Mouse (Mus musculus): Measurements from ENCODE around the gene Maff. TPM values are rescaled to one million over a fixed set of nuclear protein-coding genes. Genes with fewer than 3 reads are reported as not detected.

Maff gene
- 2.7 and 3.4 TPM in 2 replicates for total RNA-seq (2017)

DNA sequence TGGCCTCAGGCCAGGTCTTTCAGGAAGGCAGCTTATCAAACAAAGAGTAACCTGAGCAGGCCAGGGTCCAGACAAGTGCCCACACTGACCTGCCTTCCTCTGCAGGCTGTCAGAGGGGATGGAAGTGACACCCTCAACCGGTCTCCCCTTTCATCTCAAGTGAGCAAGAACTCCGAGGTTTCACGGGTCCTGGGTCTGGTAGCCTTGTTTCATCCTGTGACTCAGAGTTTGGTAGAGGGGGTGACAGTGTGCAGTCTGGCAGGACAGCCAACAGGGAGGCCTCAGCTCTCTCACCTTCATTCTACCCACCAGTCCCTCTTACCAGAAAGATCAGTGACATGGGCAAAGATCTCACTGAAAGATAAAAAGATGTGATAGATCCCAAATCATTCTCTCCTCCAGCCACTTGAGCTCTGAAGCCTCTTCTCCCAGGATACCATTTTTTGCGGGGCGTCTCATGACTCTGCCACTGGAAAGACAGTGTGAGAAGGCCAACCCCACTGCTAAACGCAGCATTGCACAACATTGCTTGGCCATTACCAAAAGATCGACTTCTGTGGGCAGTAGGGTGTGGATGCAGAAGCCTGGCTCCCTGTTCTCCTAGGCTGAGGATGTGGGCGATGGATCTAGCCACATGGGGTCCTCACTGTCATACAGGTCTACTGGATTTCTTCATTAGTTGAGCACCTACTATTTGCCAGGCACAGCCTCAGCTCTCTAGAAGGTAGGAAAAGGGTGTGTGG, at the start of gene Maff:
Maff (plus strand) TSS at position 571 of the 743 bp plus-strand sequence.
- ATAC-seq (ENCODE audit: extremely low read depth, insufficient number of reproducible peaks, low FRiP score, poor library complexity, severe bottlenecking) = no peak

DNA sequence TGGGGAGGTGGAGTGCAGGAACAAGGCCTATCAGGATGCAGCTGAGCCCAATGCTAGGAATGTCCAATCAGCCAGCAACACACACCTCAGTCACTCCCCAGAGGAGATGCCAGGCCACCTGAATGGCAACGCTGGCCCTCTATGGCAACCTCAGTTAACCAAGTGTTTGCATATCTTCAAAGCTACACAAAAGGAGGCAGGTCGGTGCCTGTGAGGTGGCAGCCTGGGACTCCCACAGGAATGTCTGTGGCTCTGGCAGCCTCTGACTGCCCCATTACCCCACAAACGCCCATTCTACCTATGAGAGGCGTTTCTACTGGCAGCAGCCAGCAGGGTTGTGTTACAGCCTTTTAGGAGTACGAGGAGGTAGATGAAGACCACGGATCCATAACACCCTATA, 47.9 kb upstream of the Maff start:
- no peak for ATAC-seq (ENCODE audit: extremely low read depth, insufficient number of reproducible peaks, low FRiP score, poor library complexity, severe bottlenecking)

DNA sequence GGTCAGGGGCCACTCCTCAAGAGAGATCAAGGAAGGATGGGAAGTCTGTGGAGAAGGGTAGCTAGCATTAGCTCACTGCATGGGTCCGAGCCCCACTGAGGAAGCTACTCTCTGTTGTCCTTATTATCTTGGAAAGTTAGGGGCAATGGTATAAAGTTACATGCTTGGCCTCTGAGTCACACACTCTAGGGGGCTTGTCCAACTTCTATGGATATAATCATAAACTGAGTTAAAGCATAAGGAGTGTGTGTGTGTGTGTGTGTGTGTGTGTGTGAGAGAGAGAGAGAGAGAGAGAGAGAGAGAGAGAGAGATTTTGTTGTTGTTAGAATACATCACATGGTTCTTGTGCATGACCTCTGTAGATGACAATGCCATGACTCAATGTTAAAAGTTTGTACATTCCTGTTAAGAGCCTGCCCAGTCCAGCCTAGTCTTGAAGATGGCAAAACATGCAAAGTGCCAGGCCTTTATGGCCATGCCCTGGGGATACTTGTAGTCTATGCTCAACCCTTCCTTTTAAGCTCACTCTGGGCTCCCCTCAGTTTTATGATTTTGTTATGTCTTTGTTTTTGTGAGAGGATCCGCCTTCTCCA, 46.8 kb upstream of the Maff start:
- no peak for ATAC-seq (ENCODE audit: extremely low read depth, insufficient number of reproducible peaks, low FRiP score, poor library complexity, severe bottlenecking)

DNA sequence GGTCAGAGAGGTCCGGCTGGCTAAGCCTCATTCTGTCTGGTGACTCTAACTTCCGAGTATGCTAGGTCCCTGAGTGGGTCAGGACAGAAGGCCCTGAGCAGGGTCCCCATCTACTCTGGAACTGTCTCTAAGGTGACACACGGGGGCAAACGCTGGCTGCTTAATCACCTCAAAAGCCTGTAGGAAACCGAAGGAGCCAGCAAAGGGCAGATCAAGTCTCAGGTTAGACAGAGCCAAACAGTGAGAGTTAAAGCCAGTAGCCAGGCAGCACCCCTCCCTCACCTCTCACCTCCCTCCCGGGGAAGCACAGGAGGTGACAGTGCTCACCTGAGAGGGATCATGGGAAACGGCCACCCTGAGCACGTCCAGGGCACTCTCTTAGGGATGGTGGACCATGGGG, 42.7 kb upstream of the Maff start:
- no peak for ATAC-seq (ENCODE audit: extremely low read depth, insufficient number of reproducible peaks, low FRiP score, poor library complexity, severe bottlenecking)

DNA sequence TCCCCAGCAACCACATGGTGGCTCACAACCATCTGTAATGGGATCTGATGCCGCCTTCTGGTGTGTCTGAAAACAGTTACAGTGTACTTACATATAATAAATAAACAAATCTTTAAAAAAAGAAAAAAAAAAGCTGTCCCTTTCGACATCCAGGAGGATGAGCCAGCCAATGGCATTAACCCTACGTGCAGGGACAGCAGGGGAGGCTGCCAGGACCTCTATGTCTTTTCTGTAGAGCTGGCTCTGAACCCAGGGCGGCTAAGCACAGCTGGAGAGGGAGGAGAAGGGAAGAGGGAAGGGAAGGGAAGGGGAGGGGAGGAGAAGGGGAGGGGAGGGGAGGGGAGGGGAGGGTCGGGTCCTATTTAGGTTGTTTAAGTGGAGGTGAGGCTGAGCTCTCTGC, 41.6 kb upstream of the Maff start:
- ATAC-seq (ENCODE audit: extremely low read depth, insufficient number of reproducible peaks, low FRiP score, poor library complexity, severe bottlenecking) = no peak

DNA sequence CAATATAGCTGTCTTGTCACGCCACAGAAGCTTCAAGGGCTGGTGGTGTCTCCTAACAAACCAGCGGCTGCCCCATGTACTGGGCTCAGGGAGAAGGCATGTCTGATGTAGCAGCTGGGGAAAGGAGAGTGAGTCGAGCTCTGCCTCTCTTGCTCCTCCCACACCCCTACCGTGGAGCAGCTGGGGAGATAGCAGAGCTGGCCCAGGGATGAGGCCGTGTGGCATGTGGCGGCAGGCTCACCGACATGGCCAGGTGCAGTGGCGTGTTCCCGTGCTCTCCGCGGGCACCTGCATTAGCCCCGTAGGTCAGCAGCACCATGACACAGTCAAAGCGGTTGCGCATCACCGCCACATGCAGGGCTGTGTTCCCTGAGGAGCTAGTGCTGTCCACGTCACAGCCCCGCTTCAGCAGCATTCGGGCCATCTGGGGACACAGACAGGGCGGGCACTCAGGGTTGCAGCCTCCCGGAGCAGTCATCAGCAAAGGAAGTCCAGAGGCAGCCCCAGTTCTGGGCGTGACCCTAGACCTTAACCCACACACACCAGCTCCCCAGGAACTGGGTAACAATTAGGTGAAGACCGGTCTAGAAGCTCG, 40.3 kb upstream of the Maff start:
- ATAC-seq (ENCODE audit: extremely low read depth, insufficient number of reproducible peaks, low FRiP score, poor library complexity, severe bottlenecking) = no peak

DNA sequence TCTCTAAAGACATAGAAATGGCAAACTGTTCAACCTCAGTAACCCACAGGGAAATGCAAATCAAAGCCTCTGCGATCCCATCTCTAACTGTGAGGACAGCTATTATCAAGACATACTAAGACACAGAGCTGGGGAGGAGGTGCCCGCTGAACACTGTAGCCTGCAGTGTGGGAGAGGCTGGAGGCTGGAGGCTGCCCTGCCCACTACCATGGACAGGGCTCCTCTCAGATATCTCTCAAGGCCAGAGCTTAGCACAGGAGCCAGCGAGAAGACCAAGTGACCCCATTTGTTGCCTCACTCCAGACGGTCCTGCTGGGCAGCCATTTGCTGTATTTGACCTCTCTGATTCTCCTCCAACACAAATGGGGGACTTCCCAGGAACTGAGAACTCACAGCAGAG, 38.6 kb upstream of the Maff start:
- no peak for ATAC-seq (ENCODE audit: extremely low read depth, insufficient number of reproducible peaks, low FRiP score, poor library complexity, severe bottlenecking)

DNA sequence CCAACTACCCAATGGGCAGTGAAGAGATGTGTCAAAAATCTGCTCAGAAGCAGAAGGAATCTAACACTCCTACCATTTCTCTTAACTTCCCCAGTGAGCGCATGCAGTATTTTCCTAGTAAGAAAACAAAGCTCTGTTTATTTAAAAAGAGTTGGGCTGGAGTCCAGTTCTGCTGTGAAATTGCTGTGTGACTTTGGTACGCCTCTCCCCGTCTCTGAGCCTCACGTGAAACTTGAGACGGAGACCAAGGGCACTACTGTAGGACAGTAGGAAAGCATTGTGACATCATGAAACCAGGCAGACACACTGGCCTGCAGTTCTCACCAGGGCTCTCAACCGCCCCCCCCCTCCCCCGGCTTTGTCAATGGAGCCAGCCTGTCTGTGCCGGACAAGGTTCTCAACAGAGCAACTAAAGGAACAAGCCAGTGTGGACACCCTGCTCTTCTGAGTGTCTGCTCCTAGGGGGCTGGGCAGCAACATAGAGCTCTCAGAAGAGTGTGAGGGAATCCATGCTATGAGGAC, 32.5 kb upstream of the Maff start:
- no peak for ATAC-seq (ENCODE audit: extremely low read depth, insufficient number of reproducible peaks, low FRiP score, poor library complexity, severe bottlenecking)

DNA sequence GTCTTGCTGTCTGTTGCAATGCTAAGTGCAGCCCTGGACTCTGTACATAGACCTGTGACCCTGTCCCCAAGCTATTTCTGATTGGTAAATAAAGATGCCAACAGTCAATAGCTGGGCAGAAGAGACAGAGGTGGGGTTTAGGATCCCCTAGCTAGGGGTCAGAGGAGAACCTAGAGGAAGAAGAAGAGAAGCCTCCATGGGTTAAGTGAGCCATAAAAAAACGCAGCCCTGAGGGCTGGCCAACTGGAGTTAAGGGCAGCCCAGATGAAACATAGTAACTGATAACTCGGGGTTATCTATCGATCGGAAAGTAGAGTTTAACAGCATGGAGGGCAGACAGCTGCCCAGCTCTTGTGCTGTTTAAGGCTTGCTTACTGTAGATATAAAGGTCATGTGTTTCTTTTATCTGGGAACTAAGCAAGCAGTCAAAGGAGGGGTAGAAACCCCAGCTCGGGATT, 24.7 kb upstream of the Maff start:
- ATAC-seq (ENCODE audit: extremely low read depth, insufficient number of reproducible peaks, low FRiP score, poor library complexity, severe bottlenecking) = no peak

DNA sequence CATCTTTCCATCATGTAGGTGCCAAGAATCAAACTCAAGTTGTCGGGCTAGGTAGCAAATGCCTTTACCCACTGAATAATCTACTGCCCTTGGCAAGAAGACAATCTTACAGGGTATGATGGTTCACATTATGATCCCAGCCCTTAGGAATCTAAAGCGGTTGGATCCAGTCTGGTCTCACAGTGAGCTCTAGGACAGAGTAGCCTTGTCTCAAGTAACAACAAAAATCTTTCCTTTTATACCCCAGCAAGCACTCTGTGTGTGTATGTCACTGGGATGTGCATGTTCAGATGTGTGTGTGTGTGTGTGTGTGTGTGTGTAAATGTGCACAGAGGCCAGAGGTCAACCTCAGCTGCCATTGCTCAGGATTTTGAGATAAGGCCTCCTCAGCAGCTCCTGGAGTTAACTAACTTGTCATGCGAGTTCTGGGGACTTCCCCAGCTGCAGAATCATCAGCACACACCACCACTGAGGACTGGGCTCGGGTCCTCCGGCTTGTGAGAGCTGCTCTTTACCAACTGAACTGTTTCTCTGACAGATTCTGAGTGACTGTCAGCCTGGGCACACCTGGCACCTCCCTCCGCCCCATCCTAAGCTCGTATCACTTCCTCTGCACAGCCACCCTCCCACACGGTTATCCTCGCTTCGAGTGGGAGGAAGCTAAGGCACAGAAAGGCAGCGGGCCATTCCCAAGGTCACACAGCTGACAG, 24.0 kb upstream of the Maff start:
- peak; percentile 10; the same call in 1 of the 2 replicates for ATAC-seq (ENCODE audit: extremely low read depth, insufficient number of reproducible peaks, low FRiP score, poor library complexity, severe bottlenecking)

DNA sequence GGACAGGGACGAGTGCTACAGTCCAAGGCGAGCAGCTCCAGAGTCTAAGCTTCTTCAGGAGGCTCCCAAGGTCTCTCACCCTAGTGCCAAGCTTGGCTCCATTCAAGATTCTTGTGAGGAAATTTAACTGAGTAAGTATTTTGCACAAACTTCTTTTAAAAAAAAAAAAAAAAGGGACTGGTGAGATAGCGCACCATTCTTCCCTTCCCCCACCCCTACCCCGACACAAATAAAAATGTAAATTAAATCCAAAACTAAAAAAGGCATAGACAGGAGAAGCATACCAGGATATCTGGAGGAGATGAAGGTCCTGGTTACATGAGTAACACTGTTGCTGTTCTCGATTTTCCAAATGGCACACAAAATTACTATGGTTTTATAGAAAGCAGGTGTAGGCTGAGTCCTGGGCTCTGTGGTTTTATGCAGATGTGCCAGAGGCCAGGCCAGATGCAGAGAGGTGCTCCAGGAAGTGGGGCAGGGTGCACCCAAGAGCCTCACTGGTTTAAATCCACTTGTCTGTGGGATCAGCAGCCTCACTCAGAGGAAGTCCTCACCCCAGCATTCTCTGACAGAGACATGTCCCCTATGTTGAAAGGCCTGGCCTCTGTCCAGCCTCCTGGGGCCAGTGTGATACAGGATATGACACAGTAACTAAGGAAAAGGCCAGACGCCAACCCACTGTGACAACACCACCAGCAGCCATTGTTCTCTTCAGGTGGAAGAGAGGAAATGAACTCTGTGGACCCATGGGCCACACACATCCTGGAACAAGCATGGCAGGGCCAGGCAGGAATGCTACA, 23.2 kb upstream of the Maff start:
- ATAC-seq (ENCODE audit: extremely low read depth, insufficient number of reproducible peaks, low FRiP score, poor library complexity, severe bottlenecking) = peak; percentile 4; the same call in 1 of the 2 replicates

DNA sequence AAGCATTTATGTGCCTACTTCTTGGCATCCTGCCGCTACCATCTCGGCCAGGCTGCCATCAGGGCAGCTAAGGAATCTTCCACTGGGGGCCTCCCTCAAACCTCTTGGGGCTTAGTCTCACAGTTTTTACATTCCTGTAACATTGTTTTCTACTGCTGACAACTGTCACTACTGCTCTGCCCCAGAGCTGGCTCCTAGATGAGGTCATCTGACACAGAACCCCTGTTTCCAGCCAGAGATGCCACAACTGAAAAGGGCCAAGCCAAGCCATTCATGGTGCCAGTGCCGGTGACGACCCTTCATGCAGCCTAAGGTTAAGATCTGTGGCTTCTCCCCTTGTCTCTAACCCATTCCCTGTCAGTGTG, 22.6 kb upstream of the Maff start:
- no peak for ATAC-seq (ENCODE audit: extremely low read depth, insufficient number of reproducible peaks, low FRiP score, poor library complexity, severe bottlenecking)

DNA sequence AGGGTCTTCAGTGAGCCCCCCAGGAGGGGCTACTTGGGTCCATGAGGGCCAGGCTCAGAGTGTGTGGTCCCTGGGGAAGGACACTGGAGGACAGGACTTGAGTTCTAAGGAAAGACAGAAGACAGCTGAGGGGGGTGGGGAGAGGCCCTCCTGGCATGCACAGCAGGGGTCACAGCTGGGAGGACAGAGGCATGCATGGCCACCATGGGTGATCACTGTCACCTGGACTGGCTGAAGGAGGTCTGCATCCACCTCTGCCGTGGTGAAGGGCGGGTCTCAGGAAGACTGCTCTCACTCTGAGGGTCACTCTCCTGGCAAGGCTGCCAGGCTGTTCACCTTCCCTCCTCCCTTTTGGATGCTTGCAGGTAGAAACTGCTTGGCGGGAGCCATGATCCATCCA, 22.0 kb upstream of the Maff start:
- ATAC-seq (ENCODE audit: extremely low read depth, insufficient number of reproducible peaks, low FRiP score, poor library complexity, severe bottlenecking) = no peak

DNA sequence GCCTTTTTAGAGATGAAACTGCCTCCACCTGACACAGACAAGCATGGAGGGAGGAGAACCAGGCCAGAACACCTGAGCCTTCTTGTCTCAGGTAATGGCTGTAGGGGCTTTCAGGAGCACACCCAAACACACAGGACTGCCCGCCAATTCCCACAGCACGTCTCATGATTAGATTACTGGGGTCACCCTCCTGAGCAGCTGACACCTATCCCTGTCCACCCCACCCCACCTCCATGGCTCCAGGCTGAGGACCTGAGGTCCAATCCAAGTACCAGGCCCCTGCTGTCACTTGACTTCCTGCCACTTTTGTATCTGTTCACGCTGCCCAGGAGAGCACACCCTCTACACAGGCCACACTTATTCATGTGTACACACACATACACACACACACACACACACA, 20.7 kb upstream of the Maff start:
- no peak for ATAC-seq (ENCODE audit: extremely low read depth, insufficient number of reproducible peaks, low FRiP score, poor library complexity, severe bottlenecking)

DNA sequence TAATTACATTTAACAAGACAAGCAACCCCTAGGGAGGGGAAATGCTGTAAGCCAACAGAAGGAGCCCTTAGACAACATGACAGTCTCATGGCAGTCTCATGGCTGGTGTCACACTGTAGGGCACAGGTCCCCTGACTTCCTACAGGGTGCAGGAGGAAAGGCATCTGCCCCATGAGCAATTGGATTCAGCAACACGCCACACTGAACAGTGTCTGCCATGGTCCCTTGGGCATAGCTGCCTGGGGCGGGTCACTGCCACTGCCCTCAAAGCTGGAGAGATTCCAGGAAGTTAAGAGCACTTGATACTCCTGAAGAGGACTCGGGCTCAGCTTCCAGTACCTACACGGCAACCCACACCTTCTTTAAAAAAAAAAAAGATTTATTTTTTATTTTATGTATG, 20.2 kb upstream of the Maff start:
- no peak for ATAC-seq (ENCODE audit: extremely low read depth, insufficient number of reproducible peaks, low FRiP score, poor library complexity, severe bottlenecking)

DNA sequence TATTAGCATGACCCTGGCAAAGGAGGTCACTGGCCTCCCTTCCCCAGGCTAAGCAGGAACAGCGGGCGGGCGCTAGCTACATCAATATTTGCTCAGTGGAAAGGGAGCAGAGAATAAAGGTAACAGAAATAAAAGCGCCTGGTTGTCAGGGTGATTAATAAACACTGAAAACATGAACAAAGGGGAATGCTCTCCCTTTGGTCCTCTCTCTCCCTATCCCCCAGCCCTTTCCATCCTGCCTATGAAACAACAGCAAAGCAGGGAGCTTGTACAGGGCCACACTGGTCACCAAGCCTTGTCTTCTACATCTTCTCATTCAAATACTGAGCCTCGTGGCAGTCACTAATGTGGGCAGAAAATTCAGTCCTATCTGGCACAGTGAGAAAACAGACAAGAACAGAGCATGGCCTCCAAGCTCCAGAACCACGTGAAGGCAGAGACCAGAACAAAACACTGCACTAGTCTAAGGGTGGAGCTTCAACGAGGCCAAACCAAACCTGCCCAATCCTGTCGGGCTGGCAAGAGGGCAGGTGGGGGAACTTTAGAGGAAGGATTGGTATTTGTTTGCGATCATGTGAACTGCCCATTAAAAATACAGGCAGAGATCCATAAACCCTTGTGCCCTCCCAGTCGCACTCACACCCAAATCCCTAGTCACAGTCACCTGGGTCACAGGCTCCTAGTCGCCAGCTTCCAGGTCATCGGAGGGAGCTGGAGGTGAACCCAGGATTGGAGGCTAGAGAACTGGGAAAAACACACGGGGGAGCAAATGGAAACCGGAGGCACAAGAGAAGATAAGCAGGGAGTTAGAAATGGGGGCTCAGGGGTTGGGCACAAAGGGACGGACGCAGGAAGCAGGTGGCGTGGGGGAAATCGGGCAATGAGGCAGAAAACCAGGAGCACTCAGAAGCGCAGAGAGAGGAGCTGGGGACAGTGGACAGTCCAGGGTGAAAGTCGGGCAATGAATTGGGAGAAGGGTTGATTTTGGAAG, 19.2 kb upstream of the Maff start:
- peak; percentile 28; the same call in 1 of the 2 replicates for ATAC-seq (ENCODE audit: extremely low read depth, insufficient number of reproducible peaks, low FRiP score, poor library complexity, severe bottlenecking)

DNA sequence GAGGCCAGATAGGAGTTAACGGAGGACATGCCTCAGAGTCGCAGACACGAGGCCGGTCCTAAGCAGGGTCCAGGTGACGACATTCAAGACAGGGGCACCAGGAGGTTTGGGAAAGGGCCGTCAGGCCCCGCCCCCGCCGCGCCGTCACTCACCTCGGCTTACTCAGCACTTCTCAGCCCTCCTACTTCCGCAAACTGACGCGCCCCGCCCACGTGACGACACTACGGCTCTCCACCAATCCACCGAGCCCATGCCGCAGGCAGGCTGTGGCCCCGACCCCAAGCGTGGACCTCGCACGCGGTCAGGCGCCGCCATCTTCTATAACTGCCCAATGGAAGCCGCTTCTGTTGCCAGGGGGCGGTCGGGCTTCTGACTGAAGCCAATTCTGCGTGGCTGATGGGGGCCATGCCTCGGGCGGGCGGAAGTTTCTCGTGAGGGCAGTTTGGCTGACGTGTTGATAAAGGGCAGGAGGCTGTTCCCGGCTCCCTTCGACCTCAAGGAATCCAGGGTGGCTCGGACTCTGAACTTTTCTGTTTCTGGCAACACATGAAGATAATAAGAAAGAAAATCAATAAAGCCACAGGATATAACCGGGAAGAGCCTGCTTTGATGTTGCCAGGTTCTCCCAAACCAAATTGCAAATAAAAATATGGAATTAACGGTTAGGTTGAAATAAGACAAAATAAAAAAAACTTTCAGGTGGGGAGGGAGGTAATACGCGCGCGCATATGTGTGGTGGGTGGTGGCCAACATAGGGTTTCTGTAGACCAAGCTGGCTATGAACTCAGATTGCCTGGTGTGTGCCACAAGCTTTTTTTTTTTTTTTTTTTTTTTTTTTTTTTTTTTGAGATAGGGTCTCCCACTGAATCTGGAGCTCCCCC, 18.1 kb upstream of the Maff start, which contains the start of gene Pla2g6:
Pla2g6 (minus strand) TSS at position 333 of the 881 bp plus-strand sequence.
- ATAC-seq (ENCODE audit: extremely low read depth, insufficient number of reproducible peaks, low FRiP score, poor library complexity, severe bottlenecking) = peak; percentile 95
